Mouse (Mus musculus) lung, adult 2 months (tissue): ENCODE measurements at regions not wholly inside any gene's neighbourhood (a gene's known extent, or its start where the extent isn't known, plus 50 kb on each side); places are given as distances from the start of the nearest gene placed in this dataset.
A peak's percentile ranks its signal among the peaks of the same experiment; 100 is the strongest.
"Not testable (repeated sequence)": the region's sequence is repeated elsewhere in the genome, so short reads cannot be mapped to it uniquely, and the experiment has no call there.

Experiments
- DNase-seq: peaks from one replicate; pipeline ENCODE4 v3.0.0; 2022
- H3K4me1 ChIP-seq: fragments of 200-500 bp; 2 replicates; pipeline ENCODE4 v1.6.1; 2011; ENCODE audit warnings: low read length; ENCODE audit not compliant: control insufficient read depth, insufficient read depth
- H3K4me3 ChIP-seq: fragments of 200-500 bp; replicated peaks from 2 replicates; pipeline ENCODE3; 2011; ENCODE audit warnings: low read depth, mild to moderate bottlenecking, control low read depth, low read length; ENCODE audit errors: extremely low read depth
- CTCF ChIP-seq: fragments of 200-500 bp; IDR thresholded peaks from 2 replicates; pipeline ENCODE4 v1.5.1; 2011; ENCODE audit warnings: mild to moderate bottlenecking, low read length, control low read depth; ENCODE audit not compliant: insufficient read depth
- POLR2A ChIP-seq: fragments of 200-500 bp; IDR thresholded peaks from 2 replicates; pipeline ENCODE4 v1.6.1; 2011; ENCODE audit warnings: low read depth, mild to moderate bottlenecking, control low read depth, low read length, borderline replicate concordance; ENCODE audit errors: extremely low read depth
- WGBS: fragments of 180-500 bp; shearing (Covaris S2); methylation state at CpG from one replicate; pipeline ENCODE4 v1.1.7; 2018; 5-methylcytosine and 5-hydroxymethylcytosine counted together

DNA sequence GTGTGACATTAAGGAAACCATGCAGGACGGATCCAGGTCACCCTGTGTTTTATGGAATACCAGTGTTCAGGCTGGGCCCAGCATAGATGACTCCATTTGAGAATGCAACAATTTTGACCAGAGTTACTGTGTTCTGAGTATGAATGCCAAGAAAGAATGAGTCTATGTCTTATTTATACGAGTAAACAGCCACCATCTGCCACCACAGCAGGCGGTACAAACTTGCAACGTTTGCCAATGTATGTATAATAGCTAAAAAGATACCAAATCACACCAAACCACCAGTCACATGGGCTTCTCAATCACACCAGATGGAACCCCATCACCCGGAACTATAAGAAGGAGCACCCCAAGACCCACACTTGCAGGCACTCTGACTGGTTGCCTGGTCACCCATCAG lies 192.1 kb downstream of the Glrx3 start:
- no peak for DNase-seq
- 92% methylated on average over 5 of the region's 5 CpGs for WGBS
- no peak for TF ChIP-seq CTCF
- TF ChIP-seq POLR2A, result no peak

DNA sequence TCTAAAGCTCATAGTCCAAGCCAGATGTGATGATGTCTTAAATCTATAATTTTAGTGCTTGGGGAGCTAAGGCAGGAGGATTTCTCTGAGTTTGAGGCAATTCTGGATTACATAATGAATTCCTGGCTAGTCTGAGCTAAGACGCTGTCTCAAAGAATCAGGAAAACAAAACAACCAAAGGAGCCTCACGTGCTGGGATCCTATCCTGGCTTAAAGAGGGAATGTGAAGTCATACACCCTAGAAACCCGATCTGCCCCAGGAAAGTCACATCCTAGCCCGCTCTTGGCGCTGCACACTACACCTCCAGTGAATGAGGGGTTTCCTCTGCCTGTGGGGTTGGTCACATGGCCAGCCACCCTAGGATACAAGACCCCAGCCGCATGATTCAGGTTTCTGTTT lies 211.2 kb downstream of the Glrx3 start:
- no peak for DNase-seq
- H3K4me3 ChIP-seq, result no peak overlapping the region
- 53% methylated on average over 6 of the region's 6 CpGs for WGBS
- H3K4me1 ChIP-seq, result no peaks in the 10 kb centered on the region
- no peak for TF ChIP-seq CTCF
- TF ChIP-seq POLR2A, result no peak

More for the DNA sequence above, 192.1 kb downstream of the Glrx3 start:
- Histone ChIP-seq H3K4me1 (no peaks in the 10 kb centered on the region), H3K4me3 (no peak overlapping the region)

DNA sequence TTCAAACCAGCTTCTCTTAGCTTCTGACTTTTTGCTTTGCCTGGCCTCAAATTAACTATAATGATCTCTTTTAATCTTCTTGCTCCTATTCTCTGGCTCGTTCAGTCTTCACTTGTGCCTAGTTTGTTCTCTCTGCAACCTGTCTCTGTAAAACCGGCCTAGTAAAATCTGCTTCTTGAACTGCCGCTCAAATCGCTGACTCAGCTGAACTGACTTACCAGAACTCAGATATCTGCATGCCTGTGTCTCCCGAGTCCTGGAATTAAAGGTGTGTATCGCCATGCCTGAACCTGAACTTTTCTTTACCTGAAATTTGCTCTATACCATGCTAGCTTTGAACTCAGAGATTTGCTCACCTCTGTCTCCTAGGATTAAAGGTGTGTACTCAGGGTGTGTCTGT lies 212.2 kb downstream of the Glrx3 start:
- DNase-seq, result no peak
- H3K4me1 ChIP-seq, result no peaks in the 10 kb centered on the region
- WGBS, result 83% methylated on average over 6 of the region's 6 CpGs
- TF ChIP-seq CTCF, result no peak
- TF ChIP-seq POLR2A, result no peak
- H3K4me3 ChIP-seq, result no peak overlapping the region

DNA sequence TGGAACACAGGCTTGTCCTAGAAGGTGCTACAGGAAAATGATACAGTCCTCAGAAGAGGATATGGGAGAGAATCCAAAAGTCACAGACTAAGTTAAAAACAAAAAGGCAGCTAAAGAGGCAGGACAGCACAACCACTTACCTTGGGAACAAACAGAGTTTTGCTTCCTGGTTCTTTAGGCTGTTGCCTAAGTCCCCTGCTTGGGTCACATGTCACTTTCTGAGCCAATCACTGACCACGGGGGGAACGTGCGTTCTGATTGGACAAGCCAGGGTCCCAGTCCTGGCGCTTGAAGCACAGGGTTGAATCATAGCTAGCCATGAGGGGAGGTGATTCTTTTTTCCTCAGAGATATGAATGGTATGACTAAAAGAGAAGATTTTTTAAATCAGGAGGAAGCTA lies 216.4 kb downstream of the Glrx3 start:
- 87% methylated on average over 4 of the region's 4 CpGs for WGBS
- Histone ChIP-seq H3K4me3 (no peak overlapping the region), H3K4me1 (no peaks in the 10 kb centered on the region)
- DNase-seq, result no peak
- TF ChIP-seq POLR2A (no peak), CTCF (no peak)

DNA sequence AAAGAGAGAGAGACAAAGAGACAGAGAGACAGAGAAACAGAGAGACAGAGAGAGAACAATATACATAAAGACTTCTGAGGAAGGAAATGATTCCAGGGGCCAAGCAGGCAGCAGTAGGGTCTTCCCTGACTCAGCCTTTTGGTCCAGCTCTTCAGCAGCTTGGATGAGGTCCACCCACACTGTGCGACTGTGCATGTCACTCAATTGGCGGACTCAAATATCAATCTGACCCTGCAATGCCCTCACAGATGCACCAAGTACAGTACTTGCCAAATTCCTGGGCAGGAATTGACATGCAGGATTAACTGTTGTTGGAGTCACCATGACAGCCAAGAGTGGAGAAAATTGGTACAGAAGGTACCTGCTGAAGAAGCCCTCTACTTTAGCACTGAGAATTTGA lies 229.8 kb downstream of the Glrx3 start:
- DNase-seq, result no peak
- H3K4me1 ChIP-seq, result no peaks in the 10 kb centered on the region
- 68% methylated on average over 2 of the region's 2 CpGs for WGBS
- H3K4me3 ChIP-seq, result no peak overlapping the region
- no peak for TF ChIP-seq POLR2A
- TF ChIP-seq CTCF, result no peak

GRCm38 (mm10) chr7:137671156-137671555 lies 233.7 kb downstream of the Glrx3 start:
- TF ChIP-seq CTCF, result no peak
- Histone ChIP-seq H3K4me1 (no peaks in the 10 kb centered on the region), H3K4me3 (no peak overlapping the region)
- DNase-seq, result no peak
- WGBS, result 48% methylated on average over 4 of the region's 4 CpGs

- Histone ChIP-seq H3K4me3 (no peak overlapping the region), H3K4me1 (no peaks in the 10 kb centered on the region)
- TF ChIP-seq POLR2A (no peak), CTCF (no peak)
- 87% methylated on average over 1 of the region's 1 CpGs for WGBS
- no peak for DNase-seq
Measured at GRCm38 (mm10) chr7:137674596-137674995, 237.2 kb downstream of the Glrx3 start.

- WGBS, result 71% methylated on average over 5 of the region's 5 CpGs
- DNase-seq, result no peak
- Histone ChIP-seq H3K4me1 (no peaks in the 10 kb centered on the region), H3K4me3 (no peak overlapping the region)
- TF ChIP-seq CTCF, result no peak
- no peak for TF ChIP-seq POLR2A
Measured at GRCm38 (mm10) chr7:137675381-137675780, 238.0 kb downstream of the Glrx3 start.

GRCm38 (mm10) chr7:137684826-137685225 lies 247.4 kb downstream of the Glrx3 start:
- H3K4me3 ChIP-seq, result no peak overlapping the region
- TF ChIP-seq CTCF, result no peak
- TF ChIP-seq POLR2A, result no peak
- WGBS, result 74% methylated on average over 6 of the region's 6 CpGs
- DNase-seq, result no peak
- H3K4me1 ChIP-seq, result no peaks in the 10 kb centered on the region

DNA sequence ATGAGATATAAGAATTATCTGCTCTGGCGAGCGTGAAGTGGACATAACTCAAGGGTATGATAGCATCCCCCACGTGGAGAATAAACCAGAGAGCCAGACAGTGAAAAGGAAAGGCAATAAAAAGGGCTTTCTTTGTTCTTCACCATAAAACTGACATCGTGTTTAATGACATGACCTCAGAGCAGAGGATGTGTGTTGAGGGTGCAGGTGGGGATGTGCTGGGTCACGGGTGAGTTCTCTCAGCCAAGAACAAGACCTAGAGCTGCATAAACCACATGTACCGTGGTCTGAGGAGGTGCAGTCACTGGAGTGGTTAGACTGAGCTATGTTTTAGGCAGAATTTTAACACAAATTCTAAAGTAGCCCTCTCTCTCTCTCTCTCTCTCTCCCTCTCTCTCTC lies 247.9 kb downstream of the Glrx3 start:
- no peaks in the 10 kb centered on the region for H3K4me1 ChIP-seq
- H3K4me3 ChIP-seq, result no peak overlapping the region
- no peak for DNase-seq
- 54% methylated on average over 6 of the region's 6 CpGs for WGBS
- no peak for TF ChIP-seq POLR2A
- TF ChIP-seq CTCF, result no peak

GRCm38 (mm10) chr7:137696831-137697230 lies 259.4 kb downstream of the Glrx3 start:
- Histone ChIP-seq H3K4me1 (no peaks in the 10 kb centered on the region), H3K4me3 (no peak overlapping the region)
- TF ChIP-seq CTCF, result no peak
- no peak for TF ChIP-seq POLR2A
- DNase-seq, result peak; percentile 3
- WGBS, result 49% methylated on average over 5 of the region's 5 CpGs

DNA sequence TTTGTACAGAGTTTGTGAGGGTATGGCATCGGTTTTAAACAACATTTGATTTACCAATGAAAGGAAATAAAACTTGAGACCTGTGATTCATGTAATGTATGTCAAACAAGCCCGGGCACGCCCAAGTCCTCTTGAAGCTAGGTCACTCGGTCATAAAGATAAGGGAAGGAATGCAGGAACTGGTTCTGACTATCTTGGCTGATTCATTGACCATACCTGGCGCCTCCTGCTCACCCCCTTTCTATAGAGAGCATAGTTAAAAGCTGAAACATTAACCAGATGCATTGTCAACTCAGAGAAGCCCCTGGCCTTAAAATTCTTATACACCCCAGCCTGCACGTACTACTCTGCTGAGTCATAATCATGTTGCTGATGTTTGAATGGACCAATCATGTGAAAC lies 261.1 kb downstream of the Glrx3 start:
- H3K4me3 ChIP-seq, H3K4me1 ChIP-seq, DNase-seq: not testable (repeated sequence)
- 75% methylated on average over 6 of the region's 6 CpGs for WGBS
